Mouse (Mus musculus) liver, embryonic 14.5 days (tissue): ENCODE data around the gene Afap1. TPM values are rescaled to one million over a fixed set of nuclear protein-coding genes. Genes with fewer than 3 reads are reported as not detected.

Source experiments
- ATAC-seq: fragments of 200-750 bp; cut with Nextera tagmentation; 2 replicates; pipeline ENCODE4 v1.8.0; 2017; ENCODE audit warnings: moderate number of reproducible peaks, mild to moderate bottlenecking, moderate library complexity; ENCODE audit not compliant: insufficient read depth
- DNase-seq, 3 experiments: peaks; one replicate each; pipeline ENCODE4 v3.0.0-alpha.2; 2012 to 2013; ENCODE audit warnings: low read depth in 3 of 3, low spot score in 3 of 3
- H3K27ac ChIP-seq: fragments of 300-500 bp; sonication (generic); 2 replicates; pipeline ENCODE4 v1.5.1; 2014; ENCODE audit warnings: moderate library complexity, mild to moderate bottlenecking, control low read depth, inconsistent platforms
- H3K27me3 ChIP-seq: fragments of 300-500 bp; sonication (generic); 2 replicates; pipeline ENCODE4 v1.6.1; 2014; ENCODE audit warnings: mild to moderate bottlenecking, low read length, moderate library complexity; ENCODE audit not compliant: control insufficient read depth, insufficient read depth
- H3K36me3 ChIP-seq: fragments of 300-500 bp; sonication (generic); replicated peaks from 2 replicates; pipeline ENCODE4 v1.6.1; 2014; ENCODE audit warnings: low read depth; ENCODE audit not compliant: control insufficient read depth, insufficient read depth
- H3K4me1 ChIP-seq, 2 experiments: fragments of 200-500 bp in 1 of 2; fragments of 300-500 bp in 1 of 2; sonication (generic) in 1 of 2; replicated peaks; 2 replicates each; pipeline ENCODE4 v1.6.1; 2012 to 2014; ENCODE audit warnings: antibody characterized with exemption in 1 of 2, inconsistent platforms in 1 of 2, low read length in 1 of 2; ENCODE audit not compliant: control insufficient read depth in 2 of 2, insufficient read depth in 2 of 2
- H3K4me2 ChIP-seq: fragments of 300-500 bp; sonication (generic); 2 replicates; pipeline ENCODE4 v1.6.1; 2014; ENCODE audit warnings: low read depth, mild to moderate bottlenecking, control low read depth, moderate library complexity
- H3K4me3 ChIP-seq, 2 experiments: fragments of 200-500 bp in 1 of 2; fragments of 300-500 bp in 1 of 2; sonication (generic) in 1 of 2; 2 replicates each; pipeline ENCODE4 v1.5.1; 2012 to 2014; ENCODE audit warnings: low read depth in 2 of 2, low read length in 2 of 2, mild to moderate bottlenecking in 2 of 2, control low read depth in 1 of 2, inconsistent platforms in 1 of 2, moderate library complexity in 1 of 2; ENCODE audit not compliant: insufficient read depth in 1 of 2
- H3K9ac ChIP-seq: fragments of 300-500 bp; sonication (generic); replicated peaks from 2 replicates; pipeline ENCODE4 v1.6.1; 2014; ENCODE audit warnings: mild to moderate bottlenecking, control low read depth, moderate library complexity
- H3K9me3 ChIP-seq: fragments of 300-500 bp; sonication (generic); 2 replicates; pipeline ENCODE4 v1.6.1; 2016; ENCODE audit warnings: low read length, mixed read lengths; ENCODE audit not compliant: control insufficient read depth
- CTCF ChIP-seq: IDR thresholded peaks from 2 replicates; pipeline ENCODE4 v1.5.1; 2016; ENCODE audit warnings: antibody characterized with exemption, low read depth, control low read depth
- EP300 ChIP-seq: IDR thresholded peaks from 2 replicates; pipeline ENCODE4 v1.6.1; 2016; ENCODE audit warnings: antibody characterized with exemption, low read depth
- WGBS: fragments of 180-500 bp; shearing (Covaris S2); extraction: QIAGEN DNeasy Blood & Tissue Kit; methylation state at CpG from one replicate; pipeline ENCODE4 v1.1.7; 2014; ENCODE audit not compliant: insufficient replicate concordance; 5-methylcytosine and 5-hydroxymethylcytosine counted together
- polyA plus RNA-seq, 2 experiments: library from polyadenylated mRNA; depleted of rRNA in 1 of 2; stranded (reverse) in 1 of 2; unstranded in 1 of 2; fragments of >200 nt; fragmentation: Nextera tagmentation in 1 of 2; extraction: Ambion mirVana in 1 of 2; gene quantifications; 2 replicates each; pipeline versions ENCODE4 v1.2.1 to v1.2.3; 2012 to 2014

The Afap1 gene
- polyA plus RNA-seq, 2 experiments, result 0.58 to 0.76 TPM

GRCm38 (mm10) chr5:35939958-35940357, 46.8 kb downstream of the Afap1 start:
- ATAC-seq (no peak), DNase-seq (no peak)
- no peak overlapping the region for H3K4me3 ChIP-seq
- H3K4me1 ChIP-seq, result no peaks in the 10 kb centered on the region
- H3K9me3 ChIP-seq, result no peaks in the 10 kb centered on the region
- no peaks in the 10 kb centered on the region for H3K36me3 ChIP-seq
- H3K4me2 ChIP-seq, result no peak overlapping the region
- H3K9ac ChIP-seq, result no peak overlapping the region
- WGBS, result 68% methylated on average over 6 of the region's 6 CpGs
- no peak for TF ChIP-seq EP300
- H3K27me3 ChIP-seq, result no peaks in the 10 kb centered on the region
- H3K27ac ChIP-seq, result no peak overlapping the region

DNA sequence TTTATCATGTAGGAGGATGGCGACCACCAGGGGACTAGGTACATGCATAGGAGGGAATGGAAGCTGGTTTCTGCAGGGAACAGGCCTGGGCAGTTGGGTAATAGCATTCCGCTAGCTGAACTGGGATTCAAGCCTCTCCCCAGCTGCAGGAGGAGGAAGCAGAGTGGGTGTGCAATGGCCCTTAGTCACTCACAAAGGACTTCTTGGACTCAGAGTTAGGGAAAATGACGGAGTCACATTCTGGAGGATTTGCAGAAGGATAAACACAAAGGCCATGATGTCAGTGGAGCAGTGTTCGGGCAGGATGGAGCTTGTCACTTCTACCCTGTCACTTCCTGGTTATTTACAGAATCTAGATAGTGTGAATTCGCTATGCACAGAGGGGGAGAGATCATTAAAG, 50.4 kb downstream of the Afap1 start:
- Histone ChIP-seq H3K4me2 (no peak overlapping the region), H3K9ac (no peak overlapping the region), H3K36me3 (no peaks in the 10 kb centered on the region), H3K27me3 (no peaks in the 10 kb centered on the region), H3K9me3 (no peaks in the 10 kb centered on the region), H3K4me3 (no peak overlapping the region), H3K4me1 (no peaks in the 10 kb centered on the region), H3K27ac (no peak overlapping the region)
- DNase-seq, result no peak
- TF ChIP-seq CTCF, result no peak
- 51% methylated on average over 5 of the region's 5 CpGs for WGBS
- no peak for ATAC-seq

GRCm38 (mm10) chr5:35946841-35947240, 53.7 kb downstream of the Afap1 start:
- no peak overlapping the region for H3K4me3 ChIP-seq
- H3K27me3 ChIP-seq, result no peaks in the 10 kb centered on the region
- no peaks in the 10 kb centered on the region for H3K4me1 ChIP-seq
- no peaks in the 10 kb centered on the region for H3K36me3 ChIP-seq
- H3K9me3 ChIP-seq, result no peaks in the 10 kb centered on the region
- no peak for ATAC-seq
- DNase-seq, result no peak
- no peak for TF ChIP-seq EP300
- no peak for TF ChIP-seq CTCF
- no peak overlapping the region for H3K27ac ChIP-seq
- WGBS, result 78% methylated on average over 2 of the region's 2 CpGs
- no peak overlapping the region for H3K9ac ChIP-seq
- no peak overlapping the region for H3K4me2 ChIP-seq

DNA sequence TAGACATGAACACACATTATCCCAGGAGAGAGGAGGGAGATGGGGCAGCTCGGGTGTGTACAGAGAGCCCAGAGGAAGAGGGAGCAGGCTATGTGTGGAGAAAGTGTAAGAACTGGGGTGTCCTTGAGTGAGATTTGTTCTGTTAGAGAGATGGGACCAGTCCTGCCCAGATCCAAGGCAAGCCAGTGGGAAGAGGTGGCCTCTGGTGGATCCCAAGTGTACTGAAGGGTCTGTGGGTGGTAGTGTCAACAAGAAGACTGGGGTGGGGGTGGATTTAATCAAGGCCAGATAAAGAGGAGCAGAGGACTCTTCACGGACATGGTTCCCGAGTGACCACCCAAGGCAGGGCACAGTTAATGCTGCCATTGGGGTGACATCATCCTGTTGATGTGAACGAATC, 54.3 kb downstream of the Afap1 start:
- no peaks in the 10 kb centered on the region for H3K27me3 ChIP-seq
- H3K27ac ChIP-seq, result no peak overlapping the region
- no peaks in the 10 kb centered on the region for H3K9me3 ChIP-seq
- ATAC-seq, result no peak
- no peak for DNase-seq
- WGBS, result 51% methylated on average over 4 of the region's 4 CpGs
- H3K9ac ChIP-seq, result no peak overlapping the region
- no peaks in the 10 kb centered on the region for H3K36me3 ChIP-seq
- H3K4me3 ChIP-seq, result no peak overlapping the region
- H3K4me2 ChIP-seq, result no peak overlapping the region
- TF ChIP-seq CTCF (no peak), EP300 (no peak)
- no peaks in the 10 kb centered on the region for H3K4me1 ChIP-seq

- Histone ChIP-seq H3K4me2 (no peak overlapping the region), H3K27ac (no peak overlapping the region), H3K36me3 (no peaks in the 10 kb centered on the region), H3K9ac (no peak overlapping the region), H3K4me3 (no peak overlapping the region), H3K4me1 (no peaks in the 10 kb centered on the region), H3K9me3 (no peaks in the 10 kb centered on the region), H3K27me3 (no peaks in the 10 kb centered on the region)
- ATAC-seq (no peak), DNase-seq (no peak)
- 65% methylated on average over 15 of the region's 15 CpGs for WGBS
- TF ChIP-seq CTCF (no peak), EP300 (no peak)
These were observed 55.3 kb downstream of the Afap1 start for GRCm38 (mm10) chr5:35948225-35948975.
